Mouse (Mus musculus) liver, embryonic 14.5 days (tissue): ENCODE measurements around the gene Camp.

Source experiments
- CTCF ChIP-seq: IDR thresholded peaks from 2 replicates; pipeline ENCODE4 v1.5.1; 2016; ENCODE audit warnings: antibody characterized with exemption, low read depth, control low read depth
- EP300 ChIP-seq: IDR thresholded peaks from 2 replicates; pipeline ENCODE4 v1.6.1; 2016; ENCODE audit warnings: antibody characterized with exemption, low read depth

DNA sequence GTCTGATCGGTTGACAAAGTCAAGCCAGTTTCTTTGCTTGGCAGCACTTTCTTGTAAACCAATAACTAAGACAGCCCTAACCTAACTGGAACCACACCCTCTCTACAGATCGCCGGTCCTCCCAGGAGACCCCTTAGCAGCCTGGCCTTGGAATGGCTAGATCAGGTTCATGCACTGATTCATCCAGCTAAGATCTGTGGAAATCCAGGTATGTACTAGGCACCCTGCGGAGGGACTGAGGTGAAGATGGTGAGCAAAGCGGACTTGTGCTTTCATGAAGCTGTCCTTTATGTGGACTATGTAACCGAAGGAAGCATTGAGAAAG, 16.4 kb downstream of the Camp start:
- no peak for TF ChIP-seq CTCF
- no peak for TF ChIP-seq EP300
